Mouse (Mus musculus) left cerebral cortex, adult 11 months (tissue): Measurements from ENCODE around the gene Foxl1.
A peak's percentile ranks its signal among the peaks of the same experiment; 100 is the strongest.

Source experiments
- DNase-seq: peaks from one replicate; pipeline ENCODE4 v3.0.0; 2022; ENCODE audit warnings: low spot score

The Foxl1 gene

GRCm38 (mm10) chr8:121127756-121128375 is at the start of gene Foxl1:
Gene Foxl1 (plus strand): TSS chr8:121127940.
- DNase-seq = no peak

DNA sequence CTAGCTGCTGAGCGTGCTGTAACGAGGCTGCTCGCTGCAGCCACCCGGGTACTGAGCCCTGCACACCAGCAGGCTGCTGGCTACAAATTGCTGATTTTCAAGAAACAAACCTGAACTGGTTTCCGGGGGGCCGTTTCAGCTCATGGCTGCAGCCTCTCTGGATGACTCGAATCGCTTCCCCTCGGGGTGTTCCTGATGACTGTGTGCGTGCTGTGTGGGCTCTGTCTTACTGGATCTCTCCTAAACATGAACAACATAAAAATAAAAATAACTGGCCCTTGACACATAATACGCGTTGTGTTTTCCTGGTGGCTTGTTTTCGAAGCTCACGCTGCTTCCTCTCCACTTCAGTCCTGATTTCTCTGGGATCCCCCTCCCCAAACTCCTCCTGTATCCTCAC is 49.0 kb upstream of the Foxl1 start:
- no peak for DNase-seq

- no peak for DNase-seq
Measured at GRCm38 (mm10) chr8:121079201-121079600, 48.5 kb upstream of the Foxl1 start.

DNA sequence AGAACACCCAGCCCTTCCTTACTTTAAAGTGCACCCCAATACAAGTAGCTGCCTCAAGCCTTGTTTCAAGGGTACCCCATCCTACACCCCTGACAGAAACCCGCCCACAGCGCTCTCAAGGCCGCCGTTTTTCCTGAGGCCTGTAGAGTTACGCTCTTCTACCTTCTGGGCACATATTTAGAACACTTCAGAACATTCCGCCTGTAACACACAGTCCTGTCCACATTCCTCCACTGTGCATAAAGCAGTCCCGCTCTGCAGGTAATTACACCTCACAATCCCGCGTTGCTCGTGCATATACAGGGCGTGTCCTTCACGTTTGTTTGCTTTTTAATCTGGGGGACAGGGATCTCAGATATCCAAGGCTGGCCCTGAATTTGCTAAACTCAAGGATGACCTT is 47.8 kb upstream of the Foxl1 start:
- no peak for DNase-seq

DNA sequence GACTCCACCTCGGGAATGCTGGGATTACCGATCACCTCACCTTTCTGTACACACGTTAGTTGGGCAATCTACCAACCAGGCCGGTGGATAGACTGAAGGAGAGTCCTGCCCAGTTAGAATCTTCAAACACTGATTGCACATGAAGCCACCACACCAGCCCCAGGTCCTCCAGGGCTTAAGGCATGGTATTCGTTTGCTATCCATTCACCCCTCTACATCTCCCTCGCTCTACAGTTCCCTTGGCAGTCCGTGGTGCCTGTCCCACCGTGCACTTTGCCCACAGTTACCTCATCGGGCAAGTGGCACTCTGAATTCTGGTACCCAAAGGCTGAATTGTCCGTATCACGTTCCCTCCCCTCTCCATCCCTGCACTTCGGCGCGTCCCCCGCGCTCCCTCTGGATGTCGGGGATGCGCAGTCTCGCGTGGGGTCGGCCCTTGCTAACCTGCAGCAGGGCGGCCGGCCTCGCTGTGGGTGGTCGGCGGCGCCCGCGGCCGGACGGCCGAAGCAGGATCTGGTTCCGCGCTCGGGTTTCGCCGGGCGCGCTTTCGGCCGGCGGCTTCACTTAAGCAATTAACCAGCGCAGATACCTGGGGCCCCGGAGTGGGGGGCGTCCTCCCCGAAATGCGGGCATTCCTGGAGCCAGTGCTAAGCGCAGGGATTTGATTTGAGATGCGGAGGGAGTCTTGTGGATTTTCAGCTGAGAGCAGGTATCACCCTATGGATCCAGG is 47.2 kb upstream of the Foxl1 start:
- no peak for DNase-seq

- no peak for DNase-seq
Measured at GRCm38 (mm10) chr8:121081398-121081797, 46.3 kb upstream of the Foxl1 start.

- no peak for DNase-seq
Measured at GRCm38 (mm10) chr8:121082218-121083092, 45.3 kb upstream of the Foxl1 start.

GRCm38 (mm10) chr8:121083093-121083935 is 44.4 kb upstream of the Foxl1 start:
- no peak for DNase-seq

DNA sequence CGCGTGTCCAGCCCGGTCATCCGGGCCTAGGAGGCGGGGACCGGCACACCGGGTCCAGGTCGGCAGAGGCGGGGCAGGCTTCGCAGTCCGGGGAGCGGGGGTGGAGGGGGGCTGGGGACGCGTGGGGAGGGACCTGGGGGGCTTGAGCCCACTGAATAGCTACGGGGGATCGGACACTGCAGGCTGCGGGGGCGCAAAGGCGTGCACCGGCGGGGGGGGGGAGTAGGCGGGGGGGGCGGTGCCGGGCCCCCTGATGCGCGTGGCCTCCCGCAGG is 43.9 kb upstream of the Foxl1 start:
- no peak for DNase-seq

DNA sequence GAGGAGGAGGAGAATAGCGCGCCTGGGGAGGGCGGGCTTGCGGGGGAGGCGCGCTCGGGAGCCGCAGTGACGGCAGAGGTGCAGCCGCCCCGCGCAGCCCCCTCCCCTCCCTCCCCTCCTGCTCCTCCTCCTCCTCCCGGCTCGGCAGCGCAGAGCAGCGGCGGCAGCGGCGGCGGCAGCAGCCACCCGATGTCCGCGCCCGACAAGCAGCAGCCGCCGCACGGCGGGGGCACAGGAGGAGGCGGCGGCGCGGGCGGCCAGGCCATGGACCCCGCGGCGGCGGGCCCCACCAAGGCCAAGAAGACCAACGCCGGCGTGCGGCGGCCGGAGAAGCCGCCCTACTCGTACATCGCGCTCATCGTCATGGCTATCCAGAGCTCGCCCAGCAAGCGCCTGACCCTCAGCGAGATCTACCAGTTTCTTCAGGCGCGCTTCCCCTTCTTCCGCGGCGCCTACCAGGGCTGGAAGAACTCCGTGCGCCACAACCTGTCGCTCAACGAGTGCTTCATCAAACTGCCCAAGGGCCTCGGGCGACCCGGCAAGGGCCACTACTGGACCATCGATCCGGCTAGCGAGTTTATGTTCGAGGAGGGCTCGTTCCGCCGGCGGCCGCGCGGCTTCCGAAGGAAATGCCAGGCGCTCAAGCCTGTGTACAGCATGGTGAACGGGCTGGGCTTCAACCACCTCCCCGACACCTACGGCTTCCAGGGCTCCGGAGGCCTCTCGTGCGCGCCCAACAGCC is 43.4 kb upstream of the Foxl1 start, which contains the start of gene Foxf1:
Gene Foxf1, plus strand, starts transcription at position 177 of the 742 bp plus-strand sequence.
- no peak for DNase-seq

- DNase-seq = no peak
Measured at GRCm38 (mm10) chr8:121085011-121085410, 42.7 kb upstream of the Foxl1 start.

GRCm38 (mm10) chr8:121085561-121085960 is 42.2 kb upstream of the Foxl1 start:
- DNase-seq = no peak

GRCm38 (mm10) chr8:121086004-121086900 is 41.5 kb upstream of the Foxl1 start:
- DNase-seq = no peak

GRCm38 (mm10) chr8:121088281-121088680 is 39.5 kb upstream of the Foxl1 start:
- no peak for DNase-seq

DNA sequence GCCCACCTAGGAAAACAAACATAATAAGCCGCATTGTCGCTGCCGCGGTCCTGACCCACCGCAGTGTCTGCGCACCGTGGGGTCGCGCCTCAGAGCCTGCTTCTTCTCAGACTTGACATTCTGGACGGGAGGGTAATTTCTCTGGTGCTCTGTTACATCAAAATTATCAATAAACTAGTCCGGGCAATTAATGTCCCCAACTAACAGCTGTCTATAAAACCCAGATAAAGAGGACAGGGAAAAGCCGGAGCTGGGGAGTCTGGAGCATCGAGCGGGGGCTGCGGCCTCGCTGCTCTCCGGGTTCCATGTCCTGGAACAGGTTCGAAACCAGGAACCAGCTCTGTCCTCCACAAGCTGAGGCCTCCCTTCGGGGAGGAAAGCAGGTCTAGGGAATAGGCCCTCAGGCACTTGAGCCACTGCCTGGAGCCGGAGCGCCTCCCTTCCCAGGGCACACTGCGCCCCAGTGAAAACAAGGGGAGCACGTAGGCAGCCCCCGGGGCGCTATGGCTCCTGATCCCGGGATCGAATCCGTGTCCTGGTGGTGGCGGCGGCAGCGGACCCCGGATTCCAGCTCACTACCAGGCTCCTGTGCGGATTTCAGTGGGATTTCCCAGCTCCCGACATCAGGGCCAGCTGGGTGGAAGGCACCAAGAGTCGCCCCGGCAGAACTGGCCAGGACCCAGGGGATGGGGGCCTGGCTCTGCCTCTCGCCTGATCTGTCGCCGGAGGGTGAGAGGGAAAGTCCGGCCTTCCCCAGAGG is 38.7 kb upstream of the Foxl1 start:
- no peak for DNase-seq

GRCm38 (mm10) chr8:121089631-121090380 is 37.9 kb upstream of the Foxl1 start:
- DNase-seq = no peak

DNA sequence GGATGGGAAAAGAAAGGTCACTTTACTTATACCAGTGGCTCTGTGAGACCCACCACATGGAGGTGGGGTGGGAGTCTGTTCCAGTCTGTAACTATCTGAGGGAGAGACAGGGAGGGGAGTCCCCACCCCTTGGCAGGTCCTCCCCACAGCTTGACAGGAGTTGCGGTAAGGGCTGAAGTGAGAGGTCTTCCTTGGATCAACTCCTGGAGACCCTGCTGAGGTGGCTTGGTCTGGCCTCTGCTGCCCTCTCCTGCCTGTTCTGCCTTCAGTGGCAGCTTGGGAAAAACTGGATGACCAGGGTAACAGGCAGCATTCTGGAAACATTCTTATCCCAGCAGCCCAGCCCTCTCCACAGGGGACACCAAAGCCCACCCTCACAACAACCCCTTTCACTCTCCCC is 37.0 kb upstream of the Foxl1 start:
- no peak for DNase-seq

DNA sequence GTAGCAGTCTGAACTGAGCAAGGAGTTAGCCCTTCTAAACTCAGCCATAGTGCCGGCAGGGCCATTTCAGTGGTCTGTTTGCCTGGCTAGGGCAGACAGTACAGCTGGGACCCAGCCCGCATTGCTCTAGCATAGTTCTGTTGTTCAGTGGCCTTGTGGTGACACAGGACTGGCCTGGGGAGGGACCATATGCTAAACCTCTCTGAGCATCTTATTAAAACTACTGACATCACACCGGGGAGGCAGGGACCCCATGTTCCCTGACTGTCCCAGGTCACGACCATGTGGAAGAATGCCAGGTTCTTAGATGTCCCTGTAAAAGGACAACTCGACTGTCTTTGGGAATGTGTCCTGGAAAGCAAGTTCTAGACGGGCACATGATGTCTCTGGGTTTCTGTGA is 35.6 kb upstream of the Foxl1 start:
- DNase-seq = no peak

GRCm38 (mm10) chr8:121092627-121093026 is 35.1 kb upstream of the Foxl1 start:
- DNase-seq = peak; percentile 53
